Mouse (Mus musculus) hindbrain, postnatal 0 days (tissue): ENCODE data around the gene Inpp5b. TPM values are rescaled to one million over a fixed set of nuclear protein-coding genes. Genes with fewer than 3 reads are reported as not detected.
"Not testable (repeated sequence)": the region's sequence is repeated elsewhere in the genome, so short reads cannot be mapped to it uniquely, and the experiment has no call there.

Experiments
- ATAC-seq: fragments of 200-750 bp; cut with Nextera tagmentation; 2 replicates; pipeline ENCODE4 v1.8.0; 2017; ENCODE audit warnings: mild to moderate bottlenecking, moderate TSS enrichment, moderate library complexity
- DNase-seq: peaks from one replicate; pipeline ENCODE4 v3.0.0-alpha.2; 2015; ENCODE audit warnings: low spot score
- H3K27ac ChIP-seq: fragments of 300-500 bp; sonication (generic); 2 replicates; pipeline ENCODE4 v1.5.1; 2014; ENCODE audit warnings: mild to moderate bottlenecking
- H3K27me3 ChIP-seq: fragments of 300-500 bp; sonication (generic); 2 replicates; pipeline ENCODE4 v1.6.1; 2014; ENCODE audit warnings: low read length, mixed read lengths; ENCODE audit not compliant: insufficient read depth
- H3K36me3 ChIP-seq: fragments of 300-500 bp; sonication (generic); 2 replicates; pipeline ENCODE4 v1.6.1; 2014; ENCODE audit warnings: low read length, mixed read lengths; ENCODE audit not compliant: insufficient read depth
- H3K4me1 ChIP-seq: fragments of 300-500 bp; sonication (generic); 2 replicates; pipeline ENCODE4 v1.6.1; 2014; ENCODE audit warnings: antibody characterized with exemption, low read length, mixed read lengths; ENCODE audit not compliant: insufficient read depth
- H3K4me2 ChIP-seq: fragments of 300-500 bp; sonication (generic); 2 replicates; pipeline ENCODE4 v1.6.1; 2014; ENCODE audit warnings: low read depth, mild to moderate bottlenecking, low read length, moderate library complexity, mixed read lengths
- H3K4me3 ChIP-seq: fragments of 300-500 bp; sonication (generic); 2 replicates; pipeline ENCODE4 v1.5.1; 2014; ENCODE audit warnings: low read length
- H3K9ac ChIP-seq: fragments of 300-500 bp; sonication (generic); replicated peaks from 2 replicates; pipeline ENCODE4 v1.6.1; 2014; ENCODE audit warnings: mild to moderate bottlenecking, low read length, moderate library complexity, mixed read lengths
- H3K9me3 ChIP-seq: fragments of 300-500 bp; sonication (generic); 2 replicates; pipeline ENCODE4 v1.6.1; 2016; ENCODE audit warnings: low read length, mixed read lengths
- CTCF ChIP-seq: IDR thresholded peaks from 2 replicates; pipeline ENCODE4 v1.5.1; 2016; ENCODE audit warnings: antibody characterized with exemption, control low read depth, low read depth
- WGBS: fragments of 180-500 bp; shearing (Covaris S2); extraction: QIAGEN DNeasy Blood & Tissue Kit; methylation state at CpG from one replicate; pipeline ENCODE4 v1.1.7; 2014; 5-methylcytosine and 5-hydroxymethylcytosine counted together
- polyA plus RNA-seq: library from polyadenylated mRNA; unstranded; fragments of >200 nt; fragmentation: Nextera tagmentation; extraction: Ambion mirVana; gene quantifications from 2 replicates; pipeline ENCODE4 v1.2.1, GENCODE M21; 2015
- total RNA-seq: library from RNA; depleted of rRNA; stranded (reverse); fragments of >200 nt; gene quantifications from 2 replicates; pipeline ENCODE4 v1.2.3, GENCODE M21; 2014

The Inpp5b gene
- total and polyA plus RNA-seq, 2 experiments from 2014 or later, result 14.9 to 16.0 TPM

- H3K36me3 ChIP-seq, result no peaks in the 10 kb centered on the region
- H3K4me1 ChIP-seq, result peaks cover 12% of the 10 kb centered on the region; the same call in 1 of the 2 replicates
- H3K4me3 ChIP-seq, result no peak overlapping the region
- no peaks in the 10 kb centered on the region for H3K9me3 ChIP-seq
- H3K27ac ChIP-seq, result peak overlapping the region; percentile 63; the same call in 1 of the 2 replicates
- TF ChIP-seq CTCF, result no peak
- DNase-seq (no peak), ATAC-seq (no peak)
- 20% methylated on average over 11 of the region's 11 CpGs for WGBS
- H3K4me2 ChIP-seq, result no peak overlapping the region
- H3K27me3 ChIP-seq, result no peaks in the 10 kb centered on the region
- H3K9ac ChIP-seq, result no peak overlapping the region; the same call in 1 of the 2 replicates
Measured at GRCm38 (mm10) chr4:124704797-124705474, 36.7 kb upstream of the Inpp5b start.

- no peak for ATAC-seq
- no peak overlapping the region for H3K27ac ChIP-seq
Measured at GRCm38 (mm10) chr4:124705661-124706269, 35.9 kb upstream of the Inpp5b start.

GRCm38 (mm10) chr4:124707381-124708199 lies 34.1 kb upstream of the Inpp5b start:
- WGBS, result 82% methylated on average over 24 of the region's 25 CpGs
- ATAC-seq, H3K4me3 ChIP-seq, DNase-seq, H3K9me3 ChIP-seq, H3K9ac ChIP-seq, H3K4me1 ChIP-seq, H3K36me3 ChIP-seq, H3K27ac ChIP-seq, H3K4me2 ChIP-seq, H3K27me3 ChIP-seq: not testable (repeated sequence)

More at GRCm38 (mm10) chr4:124705661-124706269, 35.9 kb upstream of the Inpp5b start:
- no peak for TF ChIP-seq CTCF
- peaks cover 12% of the 10 kb centered on the region; the same call in 1 of the 2 replicates for H3K4me1 ChIP-seq
- no peak overlapping the region for H3K4me3 ChIP-seq
- no peaks in the 10 kb centered on the region for H3K36me3 ChIP-seq
- H3K9ac ChIP-seq, result no peak overlapping the region
- H3K27me3 ChIP-seq, result no peaks in the 10 kb centered on the region
- WGBS, result 82% methylated on average over 23 of the region's 23 CpGs
- DNase-seq, result no peak
- no peaks in the 10 kb centered on the region for H3K9me3 ChIP-seq
- no peak overlapping the region for H3K4me2 ChIP-seq

- not testable (repeated sequence) for H3K9me3 ChIP-seq, ATAC-seq, H3K4me3 ChIP-seq, H3K27me3 ChIP-seq, H3K4me2 ChIP-seq, H3K9ac ChIP-seq, H3K4me1 ChIP-seq, H3K36me3 ChIP-seq, DNase-seq
- 9% methylated on average over 1 of the region's 1 CpGs for WGBS
- peak overlapping the region; percentile 51; the same call in 1 of the 2 replicates for H3K27ac ChIP-seq
Measured at GRCm38 (mm10) chr4:124708200-124708517, 33.5 kb upstream of the Inpp5b start.

- WGBS, result 2% methylated on average over 41 of the region's 41 CpGs
- H3K4me2 ChIP-seq, result peak overlapping the region; percentile 60
- peak overlapping the region; percentile 29 for H3K4me3 ChIP-seq
- H3K4me1 ChIP-seq, result peaks cover 9% of the 10 kb centered on the region; the same call in 1 of the 2 replicates
- peak overlapping the region; percentile 51; the same call in 1 of the 2 replicates for H3K27ac ChIP-seq
- ATAC-seq (peak; percentile 58; the same call in 1 of the 2 replicates), DNase-seq (peak; percentile 73)
- TF ChIP-seq CTCF, result no peak
- H3K9me3 ChIP-seq, result no peaks in the 10 kb centered on the region
- H3K9ac ChIP-seq, result peak overlapping the region; percentile 35; the same call in 1 of the 2 replicates
- H3K36me3 ChIP-seq, result no peaks in the 10 kb centered on the region
- H3K27me3 ChIP-seq, result no peaks in the 10 kb centered on the region
Measured at GRCm38 (mm10) chr4:124708518-124709477, 32.9 kb upstream of the Inpp5b start.

GRCm38 (mm10) chr4:124709961-124710446 lies 31.6 kb upstream of the Inpp5b start:
- no peak for DNase-seq
- peak overlapping the region; percentile 11 for H3K4me3 ChIP-seq
- TF ChIP-seq CTCF, result no peak
- no peak for ATAC-seq
- H3K4me2 ChIP-seq, result peak overlapping the region; percentile 43
- 0 out of 2 replicates have a peak overlapping the region, but pooled peaks have one; percentile 11 for H3K27ac ChIP-seq
- no peaks in the 10 kb centered on the region for H3K9me3 ChIP-seq
- WGBS, result 5% methylated on average over 18 of the region's 18 CpGs
- H3K36me3 ChIP-seq, result no peaks in the 10 kb centered on the region
- H3K27me3 ChIP-seq, result no peaks in the 10 kb centered on the region
- 0 out of 2 replicates have a peak overlapping the region, but pooled peaks have one; percentile 17 for H3K9ac ChIP-seq
- H3K4me1 ChIP-seq, result peaks cover 9% of the 10 kb centered on the region; the same call in 1 of the 2 replicates
